Mouse (Mus musculus) forebrain, embryonic 11.5 days (tissue): Measurements from ENCODE around the gene Pparg. TPM values are rescaled to one million over a fixed set of nuclear protein-coding genes. Genes with fewer than 3 reads are reported as not detected.
A peak's percentile ranks its signal among the peaks of the same experiment; 100 is the strongest.

ENCODE experiments used
- ATAC-seq: fragments of 200-750 bp; cut with Nextera tagmentation; replicated peaks from 2 replicates; pipeline ENCODE4 v1.8.0; 2017; ENCODE audit warnings: moderate TSS enrichment; ENCODE audit not compliant: low FRiP score
- DNase-seq: peaks from one replicate; pipeline ENCODE4 v3.0.0-alpha.2; 2017; ENCODE audit warnings: low spot score
- H3K27ac ChIP-seq: fragments of 300-500 bp; sonication (generic); 2 replicates; pipeline ENCODE4 v1.5.1; 2014; ENCODE audit warnings: low read depth, low read length
- H3K27me3 ChIP-seq: fragments of 300-500 bp; sonication (generic); 2 replicates; pipeline ENCODE4 v1.6.1; 2014; ENCODE audit warnings: mild to moderate bottlenecking, low read length, mixed read lengths; ENCODE audit not compliant: control insufficient read depth, insufficient read depth
- H3K36me3 ChIP-seq: fragments of 300-500 bp; sonication (generic); 2 replicates; pipeline ENCODE4 v1.6.1; 2014; ENCODE audit warnings: mild to moderate bottlenecking, low read length, moderate library complexity, mixed read lengths; ENCODE audit not compliant: control insufficient read depth, insufficient read depth
- H3K4me1 ChIP-seq: fragments of 300-500 bp; sonication (generic); replicated peaks from 2 replicates; pipeline ENCODE4 v1.6.1; 2014; ENCODE audit warnings: low read length, mixed read lengths; ENCODE audit not compliant: control insufficient read depth, insufficient read depth
- H3K4me2 ChIP-seq: fragments of 300-500 bp; sonication (generic); 2 replicates; pipeline ENCODE4 v1.6.1; 2014; ENCODE audit warnings: low read depth, mild to moderate bottlenecking, low read length, moderate library complexity, mixed read lengths; ENCODE audit not compliant: severe bottlenecking
- H3K4me3 ChIP-seq: fragments of 300-500 bp; sonication (generic); 2 replicates; pipeline ENCODE4 v1.5.1; 2014; ENCODE audit warnings: low read depth, low read length
- H3K9ac ChIP-seq: fragments of 300-500 bp; sonication (generic); 2 replicates; pipeline ENCODE4 v1.6.1; 2014; ENCODE audit warnings: low read length
- H3K9me3 ChIP-seq: fragments of 300-500 bp; sonication (generic); 2 replicates; pipeline ENCODE4 v1.6.1; 2016; ENCODE audit warnings: low read length, mixed read lengths; ENCODE audit not compliant: control insufficient read depth
- WGBS: fragments of 180-500 bp; shearing (Covaris S2); extraction: QIAGEN DNeasy Blood & Tissue Kit; methylation state at CpG from one replicate; pipeline ENCODE4 v1.1.7; 2014; 5-methylcytosine and 5-hydroxymethylcytosine counted together
- polyA plus RNA-seq: library from polyadenylated mRNA; unstranded; fragments of >200 nt; fragmentation: Nextera tagmentation; extraction: Ambion mirVana; gene quantifications from 2 replicates; pipeline ENCODE4 v1.2.1, GENCODE M21; 2014

Pparg gene
- polyA plus RNA-seq, 1 experiment from 2014 or later, result not detected

GRCm38 (mm10) chr6:115343570-115343969 is 17.2 kb upstream of the Pparg start:
- 71% methylated on average over 5 of the region's 5 CpGs for WGBS
- ATAC-seq, result no peak
- DNase-seq, result no peak
- Histone ChIP-seq H3K27me3 (no peaks in the 10 kb centered on the region), H3K9me3 (no peaks in the 10 kb centered on the region), H3K4me3 (no peak overlapping the region), H3K9ac (no peak overlapping the region), H3K4me1 (no peaks in the 10 kb centered on the region), H3K27ac (no peak overlapping the region), H3K36me3 (no peaks in the 10 kb centered on the region), H3K4me2 (no peak overlapping the region)

GRCm38 (mm10) chr6:115344101-115344500 is 16.6 kb upstream of the Pparg start:
- no peaks in the 10 kb centered on the region for H3K36me3 ChIP-seq
- WGBS, result 26% methylated on average over 10 of the region's 10 CpGs
- no peak for ATAC-seq
- H3K9me3 ChIP-seq, result no peaks in the 10 kb centered on the region
- H3K27me3 ChIP-seq, result no peaks in the 10 kb centered on the region
- H3K4me2 ChIP-seq, result no peak overlapping the region
- H3K4me3 ChIP-seq, result no peak overlapping the region
- no peak overlapping the region for H3K27ac ChIP-seq
- DNase-seq, result no peak
- H3K9ac ChIP-seq, result no peak overlapping the region
- H3K4me1 ChIP-seq, result no peaks in the 10 kb centered on the region

- Histone ChIP-seq H3K4me1 (no peaks in the 10 kb centered on the region), H3K4me3 (no peak overlapping the region), H3K9ac (no peak overlapping the region), H3K9me3 (no peaks in the 10 kb centered on the region), H3K36me3 (no peaks in the 10 kb centered on the region), H3K27me3 (no peaks in the 10 kb centered on the region), H3K27ac (no peak overlapping the region), H3K4me2 (no peak overlapping the region)
- no peak for ATAC-seq
- no peak for DNase-seq
- 21% methylated on average over 11 of the region's 11 CpGs for WGBS
These were observed 16.2 kb upstream of the Pparg start for GRCm38 (mm10) chr6:115344513-115344912.

- H3K27me3 ChIP-seq, result no peaks in the 10 kb centered on the region
- WGBS, result 90% methylated on average over 8 of the region's 8 CpGs
- H3K4me3 ChIP-seq, result no peak overlapping the region
- H3K36me3 ChIP-seq, result no peaks in the 10 kb centered on the region
- no peak overlapping the region for H3K9ac ChIP-seq
- H3K9me3 ChIP-seq, result no peaks in the 10 kb centered on the region
- no peaks in the 10 kb centered on the region for H3K4me1 ChIP-seq
- H3K27ac ChIP-seq, result no peak overlapping the region
- DNase-seq, result no peak
- ATAC-seq, result no peak
- H3K4me2 ChIP-seq, result no peak overlapping the region
These were observed 15.7 kb upstream of the Pparg start for GRCm38 (mm10) chr6:115345013-115345412.

GRCm38 (mm10) chr6:115349641-115350464 is 10.9 kb upstream of the Pparg start:
- 81% methylated on average over 5 of the region's 5 CpGs for WGBS
- Histone ChIP-seq H3K4me3 (no peak overlapping the region), H3K27ac (no peak overlapping the region), H3K9me3 (no peaks in the 10 kb centered on the region), H3K9ac (no peak overlapping the region), H3K27me3 (no peaks in the 10 kb centered on the region), H3K4me2 (no peak overlapping the region), H3K4me1 (no peaks in the 10 kb centered on the region), H3K36me3 (no peaks in the 10 kb centered on the region)
- ATAC-seq (no peak), DNase-seq (no peak)

- Histone ChIP-seq H3K4me1 (peaks cover 5% of the 10 kb centered on the region; the same call in 1 of the 2 replicates), H3K9ac (no peak overlapping the region; the same call in 1 of the 2 replicates), H3K9me3 (peaks cover 4% of the 10 kb centered on the region; the same call in 1 of the 2 replicates), H3K4me3 (peak overlapping the region; percentile 51), H3K27ac (no peak overlapping the region), H3K4me2 (peak overlapping the region; percentile 99), H3K36me3 (no peaks in the 10 kb centered on the region), H3K27me3 (peaks cover 21% of the 10 kb centered on the region)
- 1% methylated on average over 48 of the region's 48 CpGs for WGBS
- ATAC-seq, result peak; percentile 65
- peak; percentile 64 for DNase-seq
These were observed 1.1 kb downstream of the Pparg start for GRCm38 (mm10) chr6:115361606-115362462.

GRCm38 (mm10) chr6:115366869-115367610 is 6.3 kb downstream of the Pparg start:
- 87% methylated on average over 3 of the region's 3 CpGs for WGBS
- no peaks in the 10 kb centered on the region for H3K36me3 ChIP-seq
- H3K4me1 ChIP-seq, result peaks cover 1% of the 10 kb centered on the region; the same call in 1 of the 2 replicates
- ATAC-seq, result no peak
- peaks cover 6% of the 10 kb centered on the region for H3K27me3 ChIP-seq
- H3K9me3 ChIP-seq, result no peaks in the 10 kb centered on the region
- no peak overlapping the region for H3K4me2 ChIP-seq
- no peak for DNase-seq
- no peak overlapping the region for H3K9ac ChIP-seq
- no peak overlapping the region for H3K4me3 ChIP-seq
- no peak overlapping the region for H3K27ac ChIP-seq
